Comparison of ENCODE assay signal across 25 mouse cellular contexts in genomic region chr9:87034831-87035580, GRCm38 (mm10). TPM values are rescaled to one million over a fixed set of nuclear protein-coding genes. Genes with fewer than 3 reads are reported as not detected.
DNase-seq lines count a peak whose midpoint lies in the region; ATAC-seq lines count a peak whose summit lies in the region.
"Had no signal": no experiment of that assay in that cellular context is flagged by ENCODE, and none has a peak within 500 bp of the region (broad histone marks: within the 10 kb centered on the region; RNA-seq: fewer than 3 reads in every experiment).

No protein-coding gene starts in this region.

- peaks cover 22% of the 10 kb centered on the region for H3K4me1 ChIP-seq in embryonic facial prominence, embryonic 13.5 days
- H3K4me1 ChIP-seq in limb, embryonic 12.5 days (replicated peaks), result peaks cover 21% of the 10 kb centered on the region
- H3K4me1 ChIP-seq in heart, embryonic 10.5 days, result no peaks in the 10 kb centered on the region
- H3K4me1 ChIP-seq: hindbrain, embryonic 13.5 days; liver, embryonic 13.5 days; midbrain, embryonic 13.5 days had no signal

- no peak overlapping the region for H3K4me2 ChIP-seq in embryonic facial prominence, embryonic 13.5 days
- H3K4me2 ChIP-seq in limb, embryonic 12.5 days, result no peak overlapping the region
- H3K4me2 ChIP-seq: hindbrain, embryonic 13.5 days; liver, embryonic 13.5 days; midbrain, embryonic 13.5 days had no signal

- H3K36me3 ChIP-seq in embryonic facial prominence, embryonic 13.5 days, result no peaks in the 10 kb centered on the region
- no peaks in the 10 kb centered on the region for H3K36me3 ChIP-seq in limb, embryonic 12.5 days
- peaks cover 6% of the 10 kb centered on the region; the same call in 1 of the 2 replicates for H3K36me3 ChIP-seq in heart, embryonic 10.5 days
- H3K36me3 ChIP-seq: liver, embryonic 13.5 days had no signal

- 32% methylated on average over 2 of the region's 2 CpGs for WGBS in embryonic facial prominence, embryonic 13.5 days
- 6% methylated on average over 2 of the region's 2 CpGs for WGBS in limb, embryonic 12.5 days
- 67% methylated on average over 2 of the region's 2 CpGs for WGBS in heart, embryonic 10.5 days

- no peak overlapping the region for H3K9ac ChIP-seq in embryonic facial prominence, embryonic 13.5 days
- H3K9ac ChIP-seq in limb, embryonic 12.5 days (replicated peaks), result no peak overlapping the region
- H3K9ac ChIP-seq: forebrain, postnatal 0 days; hindbrain, embryonic 13.5 days; liver, embryonic 13.5 days; midbrain, embryonic 13.5 days had no signal

- H3K27me3 ChIP-seq in embryonic facial prominence, embryonic 13.5 days, result no peaks in the 10 kb centered on the region
- no peaks in the 10 kb centered on the region for H3K27me3 ChIP-seq in limb, embryonic 12.5 days
- no peaks in the 10 kb centered on the region for H3K27me3 ChIP-seq in heart, embryonic 10.5 days (ENCODE audit: insufficient read depth, poor library complexity, severe bottlenecking)
- H3K27me3 ChIP-seq: hindbrain, embryonic 13.5 days; liver, embryonic 13.5 days; midbrain, embryonic 13.5 days had no signal

- no peak overlapping the region for H3K4me3 ChIP-seq in embryonic facial prominence, embryonic 13.5 days
- no peak overlapping the region for H3K4me3 ChIP-seq in limb, embryonic 12.5 days (replicated peaks)
- H3K4me3 ChIP-seq in heart, embryonic 10.5 days, result no peak overlapping the region
- H3K4me3 ChIP-seq: heart, adult 2 months; hindbrain, embryonic 13.5 days; liver, embryonic 13.5 days; midbrain, embryonic 13.5 days had no signal

- DNase-seq in 3T3-L1 (ENCODE audit: low read depth, low spot score) (peak; percentile 8), NIH3T3 (ENCODE audit: low read depth) (peak; percentile 47)
- DNase-seq in layer of hippocampus, adult 9-11 months, result no peak
- no peak for DNase-seq in heart, embryonic 10.5 days (ENCODE audit: low spot score)
- DNase-seq: adrenal gland, postnatal 14 days; cerebellum, adult 2 months; cerebellum, postnatal 36 days; forebrain, postnatal 0 days; gastrocnemius, postnatal 25 days; heart, adult 2 months; kidney, adult 18-20 months; kidney, postnatal 36 days; left cerebral cortex, postnatal 4 days; liver, embryonic 13.5 days; lung, adult 2 months; lung, postnatal 14 days; right cerebral cortex, postnatal 14 days; thymus, postnatal 14 days had no signal

- H3K27ac ChIP-seq in embryonic facial prominence, embryonic 13.5 days, result peak overlapping the region; percentile 60
- H3K27ac ChIP-seq in limb, embryonic 12.5 days, result no peak overlapping the region
- H3K27ac ChIP-seq in heart, embryonic 10.5 days, result no peak overlapping the region
- H3K27ac ChIP-seq: heart, adult 2 months; hindbrain, embryonic 13.5 days; liver, embryonic 13.5 days; midbrain, embryonic 13.5 days had no signal

- no peaks in the 10 kb centered on the region for H3K9me3 ChIP-seq in embryonic facial prominence, embryonic 13.5 days
- H3K9me3 ChIP-seq in limb, embryonic 12.5 days, result no peaks in the 10 kb centered on the region
- no peaks in the 10 kb centered on the region for H3K9me3 ChIP-seq in heart, embryonic 10.5 days
- H3K9me3 ChIP-seq: hindbrain, embryonic 13.5 days; liver, embryonic 13.5 days; midbrain, embryonic 13.5 days had no signal

- ATAC-seq in embryonic facial prominence, embryonic 13.5 days (ENCODE audit: insufficient number of reproducible peaks, insufficient read depth, low FRiP score, low TSS enrichment, low read depth), result no peak
- peak; percentile 66; the same call in 1 of the 2 replicates for ATAC-seq in limb, embryonic 12.5 days (ENCODE audit: insufficient number of reproducible peaks, insufficient read depth, low FRiP score, low TSS enrichment, low read depth)
- ATAC-seq in erythroid progenitor cell, adult 5-6 weeks (replicated peaks; ENCODE audit: low FRiP score, poor library complexity, severe bottlenecking), result no peak
- ATAC-seq: forebrain, postnatal 0 days; midbrain, embryonic 13.5 days had no signal

RNA-seq across cellular contexts. Expression of gene Cyb5r4, which starts 13.2 kb away (rescaled TPM):
- polyA plus RNA-seq in embryonic facial prominence, embryonic 13.5 days (2015; fragmentation: Nextera tagmentation; extraction: Ambion mirVana), result 47.2 and 54.6 TPM in 2 replicates
- 51.4 and 57.8 TPM in 2 replicates for polyA plus RNA-seq in limb, embryonic 12.5 days (2016; fragmentation: Nextera tagmentation; extraction: Ambion mirVana)
- polyA plus RNA-seq in heart, embryonic 10.5 days (2016; fragmentation: Nextera tagmentation; extraction: Ambion mirVana), result 54.6 and 59.1 TPM in 2 replicates
- total RNA-seq in erythroid progenitor cell, adult 5-6 weeks (2015; ENCODE audit: low replicate concordance), result 60.5 and 65.4 TPM in 2 replicates
- total RNA-seq in erythroid progenitor cell, adult 5-6 weeks (2017; ENCODE audit: low replicate concordance), result 29.8 and 41.5 TPM in 2 replicates

RNA-seq across cellular contexts. Expression of gene Ripply2, which starts 19.7 kb away (rescaled TPM):
- not detected in 2 replicates for polyA plus RNA-seq in embryonic facial prominence, embryonic 13.5 days (2015; fragmentation: Nextera tagmentation; extraction: Ambion mirVana)
- polyA plus RNA-seq in limb, embryonic 12.5 days (2016; fragmentation: Nextera tagmentation; extraction: Ambion mirVana), result not detected in 2 replicates
- 0.29 and 0.32 TPM in 2 replicates for polyA plus RNA-seq in heart, embryonic 10.5 days (2016; fragmentation: Nextera tagmentation; extraction: Ambion mirVana)
- not detected in 2 replicates for total RNA-seq in erythroid progenitor cell, adult 5-6 weeks (2015; ENCODE audit: low replicate concordance)
- total RNA-seq in erythroid progenitor cell, adult 5-6 weeks (2017; ENCODE audit: low replicate concordance), result not detected in 2 replicates
- total RNA-seq: adrenal gland, postnatal 14 days; gastrocnemius, postnatal 25 days; heart, adult 2 months; heart, postnatal 25 days; megakaryocyte, adult 5-6 weeks had no signal
- polyA plus RNA-seq: heart, adult 2 months; liver, embryonic 13.5 days; lung, adult 2 months had no signal

Comparison
In these comparisons a context has a peak if more than half of its experiments do, and no peak if none do; other contexts are left out.
1. DNase-seq: peak in 3T3-L1 (single experiment) and NIH3T3 (single experiment); none in layer of hippocampus, adult 9-11 months (single experiment) and heart, embryonic 10.5 days (single experiment).